Mouse (Mus musculus) thymus, postnatal 0 days (tissue): ENCODE data around the gene Nacc1. TPM values are rescaled to one million over a fixed set of nuclear protein-coding genes. Genes with fewer than 3 reads are reported as not detected.
A peak's percentile ranks its signal among the peaks of the same experiment; 100 is the strongest.

Experiments
- DNase-seq: peaks from one replicate; pipeline ENCODE4 v3.0.0-alpha.2; 2015; ENCODE audit warnings: low spot score
- polyA plus RNA-seq: library from polyadenylated mRNA; unstranded; fragments of >200 nt; fragmentation: Nextera tagmentation; extraction: Ambion mirVana; gene quantifications from 2 replicates; pipeline ENCODE4 v1.2.1, GENCODE M21; 2015

Nacc1 gene
- polyA plus RNA-seq, 1 experiment from 2014 or later, result 12.1 TPM

DNA sequence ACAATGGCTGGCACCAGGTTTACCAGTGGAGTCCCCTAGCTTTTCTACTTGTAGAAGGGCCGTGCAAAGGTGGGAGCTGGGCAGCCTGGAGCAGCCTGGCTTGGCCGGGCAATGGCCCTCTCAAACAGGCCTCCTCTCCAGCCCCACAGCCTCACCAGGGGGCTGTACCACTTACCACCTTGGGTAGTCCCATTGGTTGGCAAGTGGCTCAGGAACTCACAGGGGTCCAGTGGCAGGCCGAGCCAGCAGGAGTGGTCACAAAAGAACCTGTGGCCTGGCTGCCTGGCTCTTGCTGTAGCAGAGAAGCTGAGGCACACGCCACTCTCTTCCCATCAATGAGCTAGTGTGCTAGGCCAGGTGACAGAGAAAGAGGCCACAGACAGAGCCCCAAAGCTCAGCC lies 26.5 kb upstream of the Nacc1 start:
- DNase-seq, result no peak

- no peak for DNase-seq
Measured at GRCm38 (mm10) chr8:84713381-84713780, 25.7 kb upstream of the Nacc1 start.

- DNase-seq, result no peak
Measured at GRCm38 (mm10) chr8:84712759-84713120, 25.1 kb upstream of the Nacc1 start.

DNA sequence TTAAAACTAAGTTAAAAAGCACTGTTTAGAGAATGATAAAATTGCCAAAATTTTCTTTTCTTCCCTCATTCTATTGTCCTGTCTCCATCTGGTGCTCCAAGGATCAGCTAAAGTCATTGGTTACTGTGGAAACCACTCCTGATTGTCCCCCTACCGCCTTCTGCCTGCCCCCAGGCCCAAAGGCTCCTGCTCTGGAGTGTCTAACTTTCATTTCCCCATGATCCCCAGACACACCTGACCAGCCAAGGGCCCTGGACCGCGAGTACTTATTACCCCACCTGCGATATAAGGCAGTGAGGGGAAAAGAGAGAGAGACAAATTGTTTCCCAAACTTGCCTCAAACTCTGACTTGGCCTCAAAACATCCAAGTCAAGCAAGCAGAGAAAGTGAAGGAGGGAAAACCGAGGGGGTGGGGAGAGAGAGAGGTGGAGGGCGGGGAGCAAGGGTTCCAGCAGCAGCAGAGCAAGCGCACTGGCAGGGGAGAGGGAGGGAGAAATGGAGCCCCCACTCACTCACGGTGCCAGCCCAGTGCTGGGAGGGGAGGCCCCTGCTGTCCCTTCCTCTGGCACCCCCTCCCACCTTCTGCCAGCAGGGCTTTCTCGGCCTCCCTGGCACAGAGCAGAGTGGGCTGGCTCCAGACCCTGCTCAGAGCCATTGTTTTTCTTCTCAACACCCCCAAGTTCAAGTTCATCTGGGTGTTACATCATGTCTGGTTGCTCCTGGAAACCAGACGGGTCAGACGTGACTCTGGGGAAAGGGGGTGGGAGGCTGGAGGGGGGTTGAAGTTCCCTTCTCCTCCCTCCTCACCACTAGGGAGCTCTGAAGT lies 24.5 kb upstream of the Nacc1 start:
- no peak for DNase-seq

- DNase-seq, result no peak
Measured at GRCm38 (mm10) chr8:84711312-84711711, 23.6 kb upstream of the Nacc1 start.

DNA sequence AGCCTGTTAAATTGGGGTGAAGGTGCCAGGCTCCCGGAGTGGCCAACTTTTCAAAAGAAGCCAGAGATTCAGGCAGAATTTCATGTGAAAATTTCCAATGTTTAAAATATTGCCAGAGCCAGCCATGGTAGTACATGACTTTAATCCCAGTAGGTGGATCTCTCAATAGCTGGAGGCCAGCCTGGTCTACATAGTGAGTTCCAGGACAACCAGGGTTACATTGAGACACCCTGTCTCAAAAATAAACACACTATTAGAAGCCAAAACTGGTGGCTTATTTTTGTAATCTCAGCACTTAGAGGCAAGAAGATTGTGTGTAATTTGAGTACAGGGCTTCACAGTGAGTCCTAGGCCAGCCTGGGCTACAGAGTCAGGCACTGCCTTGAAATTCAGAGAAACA lies 22.3 kb upstream of the Nacc1 start:
- no peak for DNase-seq

DNA sequence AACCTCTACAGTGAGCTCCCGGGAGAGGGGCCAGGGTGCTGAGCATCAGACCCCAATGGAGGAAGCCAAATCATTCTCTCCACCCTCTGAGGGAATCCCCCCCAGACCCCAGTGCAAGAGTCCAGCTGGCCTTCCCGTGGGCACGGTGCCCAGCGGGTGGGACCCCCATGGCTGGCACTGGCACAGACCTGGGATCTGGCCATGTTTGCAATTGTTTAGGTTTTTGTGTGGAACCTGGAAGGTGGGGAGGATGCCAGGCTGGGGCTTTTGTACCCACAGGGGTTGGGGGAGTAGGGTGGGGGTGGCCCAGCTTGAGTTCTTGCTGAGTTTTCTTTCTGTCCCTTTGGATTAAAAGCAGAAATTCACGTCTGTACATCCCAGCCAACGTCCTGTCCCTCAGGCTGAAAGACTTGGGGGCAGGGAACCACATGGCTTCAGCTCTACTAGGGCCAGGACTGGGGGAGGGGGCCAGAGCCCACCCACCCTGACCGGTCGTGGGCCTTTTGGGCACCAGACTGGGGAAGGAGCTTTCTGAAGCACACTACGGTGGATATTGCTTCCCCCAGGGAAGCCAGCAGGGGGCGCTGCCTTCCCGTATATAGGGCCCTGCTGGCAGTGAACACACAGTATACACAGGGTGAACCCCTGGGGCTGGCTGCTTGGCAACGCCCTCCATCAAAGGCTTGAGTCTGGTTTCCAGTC lies 21.3 kb upstream of the Nacc1 start:
- peak; percentile 87 for DNase-seq

GRCm38 (mm10) chr8:84708071-84708541 lies 20.4 kb upstream of the Nacc1 start:
- DNase-seq, result no peak

DNA sequence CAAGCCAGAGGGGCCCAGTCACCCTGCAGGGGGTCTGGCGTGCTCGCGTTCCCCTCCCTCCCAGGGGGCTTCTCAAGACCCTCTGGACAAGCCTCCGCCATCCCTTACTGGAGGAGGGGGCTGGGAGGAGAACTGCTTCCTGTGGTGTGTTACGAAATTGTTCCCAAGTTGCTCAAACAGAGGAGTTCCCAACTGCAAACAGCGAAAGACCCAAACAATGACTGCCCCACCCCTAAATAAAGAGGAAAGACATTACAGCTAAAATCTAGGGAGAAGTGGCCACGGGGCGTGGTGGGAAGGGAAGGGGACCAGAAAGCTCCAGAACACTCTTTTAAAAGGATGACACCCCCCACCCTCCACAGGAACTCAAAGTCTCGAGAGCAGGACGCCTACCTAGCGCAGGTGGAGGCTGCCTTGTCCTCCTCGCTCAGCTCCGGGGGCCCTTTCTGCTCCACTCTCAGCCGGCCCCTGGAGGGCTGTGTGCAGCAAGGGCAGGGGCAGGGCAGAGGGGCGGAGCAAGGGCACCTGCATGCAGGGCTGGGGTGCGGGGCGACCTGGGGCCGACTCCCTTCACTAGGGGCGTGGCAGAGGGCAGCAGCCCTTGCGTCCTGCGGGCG lies 19.7 kb upstream of the Nacc1 start:
- peak; percentile 39 for DNase-seq

DNA sequence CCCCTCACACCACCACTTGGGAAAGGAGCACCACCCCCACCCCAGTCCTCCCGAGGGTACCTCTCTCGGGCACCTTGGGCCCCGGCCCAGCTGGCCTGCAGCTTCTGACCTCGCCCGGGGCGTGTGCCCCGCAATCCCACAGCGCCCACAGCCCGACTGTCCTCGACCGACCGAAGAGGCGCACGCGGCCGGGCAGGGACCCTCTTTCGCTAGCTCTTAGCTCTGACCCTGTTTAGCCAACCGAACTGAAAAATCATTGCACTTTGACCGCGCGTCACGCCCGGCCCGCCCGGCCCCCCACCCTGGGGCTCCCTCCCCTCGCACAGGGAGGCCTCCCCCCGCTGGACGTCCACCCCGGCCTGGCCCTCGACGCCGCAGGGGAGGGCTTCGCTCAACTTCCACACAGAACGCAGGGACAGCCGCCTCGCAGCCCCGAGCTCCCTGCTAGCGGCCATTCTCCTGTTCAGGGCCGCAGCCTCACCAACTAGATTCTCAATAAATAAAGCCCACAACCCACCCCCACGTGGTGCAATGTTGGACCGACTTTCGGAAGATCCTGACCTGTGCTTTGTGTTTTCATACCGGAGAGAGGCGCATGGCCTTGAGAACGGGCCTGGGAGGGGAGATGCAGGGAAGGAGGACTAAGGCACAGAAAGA lies 19.1 kb upstream of the Nacc1 start:
- DNase-seq, result no peak

DNA sequence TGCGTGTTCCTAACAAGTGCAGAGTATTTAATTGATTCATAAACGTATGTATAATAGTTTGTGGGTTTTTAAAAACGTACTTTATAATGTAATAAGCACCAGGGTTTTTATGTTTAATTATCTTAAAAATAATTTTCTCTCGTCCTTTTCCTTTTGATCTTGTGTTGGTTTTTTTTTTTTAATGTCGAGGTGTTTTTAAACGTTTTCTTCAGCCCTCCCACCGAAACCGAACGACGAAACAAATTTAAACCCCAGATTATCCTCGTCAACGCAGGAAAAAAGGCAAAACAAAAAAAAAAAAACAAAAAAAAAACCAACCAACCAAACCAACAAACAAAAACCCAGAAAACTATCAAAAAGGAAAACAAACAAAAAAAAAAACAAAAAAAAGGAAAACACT lies 18.3 kb upstream of the Nacc1 start:
- no peak for DNase-seq

- no peak for DNase-seq
Measured at GRCm38 (mm10) chr8:84704867-84705831, 17.5 kb upstream of the Nacc1 start.

DNA sequence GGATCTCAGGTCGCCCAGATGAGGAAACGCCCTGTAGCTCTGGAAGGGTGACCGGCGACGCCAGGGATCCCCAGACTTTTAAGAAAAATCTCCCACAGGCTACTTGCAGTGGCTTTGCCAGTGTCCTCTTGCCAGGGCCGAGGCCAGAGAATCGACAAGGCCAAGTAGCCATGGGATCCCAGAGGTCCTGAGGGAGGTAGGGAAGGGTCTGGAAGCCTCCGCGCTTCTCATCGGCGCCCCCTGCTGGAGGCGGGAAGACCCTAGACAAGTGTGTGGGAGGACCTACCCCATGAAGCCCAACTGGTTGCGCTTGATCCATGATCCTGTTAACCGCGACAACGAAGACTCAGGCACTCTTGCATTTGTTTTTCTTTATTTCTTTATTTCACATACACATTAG lies 16.7 kb upstream of the Nacc1 start:
- peak; percentile 86 for DNase-seq

GRCm38 (mm10) chr8:84703466-84704249 lies 16.0 kb upstream of the Nacc1 start:
- peak; percentile 66 for DNase-seq

GRCm38 (mm10) chr8:84702963-84703465 lies 15.4 kb upstream of the Nacc1 start:
- DNase-seq, result no peak

GRCm38 (mm10) chr8:84702561-84702960 lies 14.9 kb upstream of the Nacc1 start:
- no peak for DNase-seq

DNA sequence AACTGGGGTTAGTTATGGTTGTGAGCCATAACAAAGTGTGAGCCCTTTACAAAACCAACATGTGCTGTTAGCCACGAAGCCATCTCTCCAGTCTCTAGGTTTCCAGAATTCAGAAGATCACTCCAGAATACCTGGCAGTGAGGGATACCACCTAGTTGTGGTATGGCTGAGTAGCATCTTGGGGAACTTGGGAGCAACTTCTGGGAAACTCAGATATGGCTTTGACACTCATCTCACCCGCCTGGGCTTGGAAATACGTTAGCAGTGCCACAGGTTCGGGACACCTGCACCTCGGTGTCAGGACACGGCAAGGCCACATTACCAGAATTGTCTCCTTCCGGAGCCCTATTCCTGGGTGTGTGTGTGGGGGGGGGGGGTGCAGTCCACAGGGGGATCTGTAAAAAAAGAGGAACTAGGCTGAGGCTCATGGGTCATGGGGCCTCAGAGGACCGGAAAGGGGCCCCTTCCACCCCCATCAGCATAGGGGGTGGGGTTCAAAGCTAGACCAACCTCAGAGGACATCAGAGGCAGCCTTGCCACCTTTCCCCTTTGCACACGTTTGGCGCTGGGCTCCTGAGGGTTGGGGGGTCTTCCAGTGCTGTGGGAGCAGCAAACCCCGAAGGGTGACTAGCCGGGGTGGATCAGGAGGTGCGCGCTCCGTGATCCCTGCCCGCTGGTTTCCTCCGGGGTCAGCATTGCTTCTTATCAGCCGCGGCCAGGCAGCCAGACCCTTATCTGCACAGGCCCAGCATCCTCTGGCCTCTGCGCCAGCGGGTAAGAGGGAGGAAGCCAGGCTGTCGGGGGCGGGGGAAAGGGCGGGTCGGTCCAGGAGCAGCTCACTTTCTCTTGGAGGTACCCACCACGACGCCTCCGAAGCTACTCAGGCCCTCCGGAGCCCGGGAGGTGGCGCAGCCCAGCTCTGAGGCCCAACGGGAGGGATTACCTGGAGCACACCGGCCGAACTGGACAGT lies 13.6 kb upstream of the Nacc1 start, which contains the start of gene Lyl1:
Gene Lyl1, plus strand, starts transcription at position 517 of the 971 bp plus-strand sequence.
- DNase-seq, result peak; percentile 58

DNA sequence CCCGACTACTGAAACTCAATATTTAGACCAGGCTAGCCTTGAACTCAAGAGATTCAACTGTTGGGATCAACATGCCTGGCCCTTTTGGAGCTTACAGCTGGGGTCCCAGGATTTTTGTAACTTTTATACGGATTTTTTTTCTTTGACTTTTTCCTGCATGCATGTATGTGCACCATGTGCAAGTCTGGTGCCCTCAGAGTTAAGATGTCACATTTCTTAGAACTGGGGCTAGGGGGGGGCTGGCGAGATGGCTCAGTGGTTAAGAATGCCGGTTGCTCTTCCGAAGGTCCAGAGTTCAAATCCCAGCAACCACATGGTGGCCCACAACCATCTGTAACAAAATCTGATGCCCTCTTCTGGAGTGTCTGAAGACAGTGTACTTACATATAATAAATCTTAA lies 12.9 kb upstream of the Nacc1 start:
- peak; percentile 46 for DNase-seq
